Mouse (Mus musculus) lung, postnatal 0 days (tissue): Measurements from ENCODE around the gene Cfap299.

Experiments used
- CTCF ChIP-seq: IDR thresholded peaks from 2 replicates; pipeline ENCODE4 v1.5.1; 2016; ENCODE audit warnings: antibody characterized with exemption, mild to moderate bottlenecking
- EP300 ChIP-seq: IDR thresholded peaks from 2 replicates; pipeline ENCODE4 v1.6.1; 2016; ENCODE audit warnings: antibody characterized with exemption, mild to moderate bottlenecking, control low read depth

- TF ChIP-seq CTCF (no peak), EP300 (no peak)
Observed at GRCm38 (mm10) chr5:98523783-98524182, 194.7 kb downstream of the Cfap299 start.
